Mouse (Mus musculus) cortical plate, adult 2 months (tissue): ENCODE data around the gene Creb3l1. TPM values are rescaled to one million over a fixed set of nuclear protein-coding genes. Genes with fewer than 3 reads are reported as not detected.

ENCODE experiments used
- H3K27ac ChIP-seq: fragments of 200-500 bp; 2 replicates; pipeline ENCODE4 v1.5.1; 2012; ENCODE audit warnings: low read length, control low read depth, inconsistent platforms; ENCODE audit not compliant: insufficient read depth
- H3K4me1 ChIP-seq: fragments of 200-500 bp; 2 replicates; pipeline ENCODE4 v1.6.1; 2011; ENCODE audit warnings: low read length; ENCODE audit not compliant: control insufficient read depth, insufficient read depth
- H3K4me3 ChIP-seq: fragments of 200-500 bp; 2 replicates; pipeline ENCODE4 v1.5.1; 2011; ENCODE audit warnings: mild to moderate bottlenecking, low read length, control low read depth; ENCODE audit not compliant: insufficient read depth
- CTCF ChIP-seq: fragments of 200-500 bp; IDR thresholded peaks from 2 replicates; pipeline ENCODE4 v1.5.1; 2011; ENCODE audit warnings: mild to moderate bottlenecking, control low read depth, low read length; ENCODE audit not compliant: insufficient read depth; ENCODE audit errors: extremely low read depth
- POLR2A ChIP-seq: fragments of 200-500 bp; IDR thresholded peaks from 2 replicates; pipeline ENCODE4 v1.6.1; 2011; ENCODE audit warnings: mild to moderate bottlenecking, low read length, control low read depth; ENCODE audit not compliant: insufficient read depth; ENCODE audit errors: extremely low read depth
- polyA plus RNA-seq: library from polyadenylated mRNA; depleted of rRNA; stranded (reverse); fragments of >200 nt; gene quantifications from 2 replicates; pipeline ENCODE4 v1.2.3, GENCODE M21; 2012

The Creb3l1 gene
- polyA plus RNA-seq, 1 experiment, result 0.98 TPM

GRCm38 (mm10) chr2:92006983-92007921 is 17.1 kb downstream of the Creb3l1 start:
- Histone ChIP-seq H3K4me1 (peaks cover 6% of the 10 kb centered on the region; the same call in 1 of the 2 replicates), H3K4me3 (peak overlapping the region; percentile 69), H3K27ac (peak overlapping the region; percentile 51; the same call in 1 of the 2 replicates)
- TF ChIP-seq POLR2A (no peak), CTCF (peak; percentile 52)

- H3K4me1 ChIP-seq, result peaks cover 3% of the 10 kb centered on the region; the same call in 1 of the 2 replicates
- no peak overlapping the region for H3K27ac ChIP-seq
- TF ChIP-seq POLR2A (no peak), CTCF (no peak)
- no peak overlapping the region for H3K4me3 ChIP-seq
Observed at GRCm38 (mm10) chr2:92006491-92006890, 17.8 kb downstream of the Creb3l1 start.

GRCm38 (mm10) chr2:92004617-92005016 is 19.7 kb downstream of the Creb3l1 start:
- Histone ChIP-seq H3K4me3 (no peak overlapping the region), H3K27ac (no peak overlapping the region), H3K4me1 (peaks cover 3% of the 10 kb centered on the region; the same call in 1 of the 2 replicates)
- TF ChIP-seq POLR2A (no peak), CTCF (no peak)

- TF ChIP-seq CTCF (no peak), POLR2A (no peak)
- Histone ChIP-seq H3K4me3 (no peak overlapping the region), H3K4me1 (no peaks in the 10 kb centered on the region), H3K27ac (no peak overlapping the region)
Observed at GRCm38 (mm10) chr2:91997905-91998608, 26.2 kb downstream of the Creb3l1 start.

- no peak overlapping the region for H3K27ac ChIP-seq
- H3K4me3 ChIP-seq, result no peak overlapping the region
- H3K4me1 ChIP-seq, result no peaks in the 10 kb centered on the region
- TF ChIP-seq CTCF (no peak), POLR2A (no peak)
Observed at GRCm38 (mm10) chr2:91996006-91996405, 28.3 kb downstream of the Creb3l1 start.

GRCm38 (mm10) chr2:91993409-91993808 is 30.9 kb downstream of the Creb3l1 start:
- Histone ChIP-seq H3K4me1 (no peaks in the 10 kb centered on the region), H3K4me3 (no peak overlapping the region), H3K27ac (no peak overlapping the region)
- no peak for TF ChIP-seq POLR2A
- no peak for TF ChIP-seq CTCF

- Histone ChIP-seq H3K27ac (no peak overlapping the region), H3K4me3 (no peak overlapping the region), H3K4me1 (no peaks in the 10 kb centered on the region)
- TF ChIP-seq POLR2A (no peak), CTCF (no peak)
Observed at GRCm38 (mm10) chr2:91989750-91990149, 34.6 kb downstream of the Creb3l1 start.

- no peaks in the 10 kb centered on the region for H3K4me1 ChIP-seq
- TF ChIP-seq CTCF (peak; percentile 96), POLR2A (no peak)
Observed at GRCm38 (mm10) chr2:91987542-91987941, 36.8 kb downstream of the Creb3l1 start.

GRCm38 (mm10) chr2:91986071-91986470 is 38.2 kb downstream of the Creb3l1 start:
- Histone ChIP-seq H3K4me1 (no peaks in the 10 kb centered on the region), H3K27ac (no peak overlapping the region)

More at GRCm38 (mm10) chr2:91987542-91987941, 36.8 kb downstream of the Creb3l1 start:
- H3K27ac ChIP-seq, result no peak overlapping the region
- H3K4me3 ChIP-seq, result no peak overlapping the region

More at GRCm38 (mm10) chr2:91986071-91986470, 38.2 kb downstream of the Creb3l1 start:
- no peak overlapping the region for H3K4me3 ChIP-seq
- peak; percentile 59 for TF ChIP-seq CTCF
- TF ChIP-seq POLR2A, result no peak
